Mouse (Mus musculus) lung, embryonic 14.5 days (tissue): ENCODE measurements around the gene Pacs2. TPM values are rescaled to one million over a fixed set of nuclear protein-coding genes. Genes with fewer than 3 reads are reported as not detected.

Source experiments
- ATAC-seq: fragments of 200-750 bp; cut with Nextera tagmentation; 2 replicates; pipeline ENCODE4 v1.8.0; 2017; ENCODE audit warnings: mild to moderate bottlenecking, moderate TSS enrichment, moderate library complexity; ENCODE audit not compliant: insufficient read depth
- DNase-seq: peaks from one replicate; pipeline ENCODE4 v3.0.0-alpha.2; 2015
- H3K27ac ChIP-seq: fragments of 300-500 bp; sonication (generic); 2 replicates; pipeline ENCODE4 v1.5.1; 2014; ENCODE audit warnings: low read depth, mild to moderate bottlenecking, moderate library complexity
- H3K27me3 ChIP-seq: fragments of 300-500 bp; sonication (generic); 2 replicates; pipeline ENCODE4 v1.6.1; 2014; ENCODE audit warnings: low read length, control low read depth; ENCODE audit not compliant: insufficient read depth
- H3K36me3 ChIP-seq: fragments of 300-500 bp; sonication (generic); 2 replicates; pipeline ENCODE4 v1.6.1; 2014; ENCODE audit warnings: control low read depth; ENCODE audit not compliant: insufficient read depth
- H3K4me1 ChIP-seq: fragments of 300-500 bp; sonication (generic); 2 replicates; pipeline ENCODE4 v1.6.1; 2014; ENCODE audit warnings: antibody characterized with exemption, control low read depth; ENCODE audit not compliant: insufficient read depth
- H3K4me2 ChIP-seq: fragments of 300-500 bp; sonication (generic); 2 replicates; pipeline ENCODE4 v1.6.1; 2014; ENCODE audit warnings: mild to moderate bottlenecking
- H3K4me3 ChIP-seq: fragments of 300-500 bp; sonication (generic); 2 replicates; pipeline ENCODE4 v1.5.1; 2014; ENCODE audit warnings: low read depth, low read length
- H3K9ac ChIP-seq: fragments of 300-500 bp; sonication (generic); 2 replicates; pipeline ENCODE4 v1.6.1; 2014
- H3K9me3 ChIP-seq: fragments of 300-500 bp; sonication (generic); 2 replicates; pipeline ENCODE4 v1.6.1; 2016; ENCODE audit warnings: low read depth, low read length, control low read depth
- CTCF ChIP-seq: IDR thresholded peaks from 2 replicates; pipeline ENCODE4 v1.5.1; 2016; ENCODE audit warnings: antibody characterized with exemption, low read depth
- WGBS: fragments of 180-500 bp; shearing (Covaris S2); extraction: QIAGEN DNeasy Blood & Tissue Kit; methylation state at CpG from one replicate; pipeline ENCODE4 v1.1.7; 2014; 5-methylcytosine and 5-hydroxymethylcytosine counted together
- polyA plus RNA-seq: library from polyadenylated mRNA; unstranded; fragments of >200 nt; fragmentation: Nextera tagmentation; extraction: Ambion mirVana; gene quantifications from 2 replicates; pipeline ENCODE4 v1.2.1, GENCODE M21; 2014

Pacs2 gene
- polyA plus RNA-seq, 1 experiment from 2014 or later = 15.6 TPM

DNA sequence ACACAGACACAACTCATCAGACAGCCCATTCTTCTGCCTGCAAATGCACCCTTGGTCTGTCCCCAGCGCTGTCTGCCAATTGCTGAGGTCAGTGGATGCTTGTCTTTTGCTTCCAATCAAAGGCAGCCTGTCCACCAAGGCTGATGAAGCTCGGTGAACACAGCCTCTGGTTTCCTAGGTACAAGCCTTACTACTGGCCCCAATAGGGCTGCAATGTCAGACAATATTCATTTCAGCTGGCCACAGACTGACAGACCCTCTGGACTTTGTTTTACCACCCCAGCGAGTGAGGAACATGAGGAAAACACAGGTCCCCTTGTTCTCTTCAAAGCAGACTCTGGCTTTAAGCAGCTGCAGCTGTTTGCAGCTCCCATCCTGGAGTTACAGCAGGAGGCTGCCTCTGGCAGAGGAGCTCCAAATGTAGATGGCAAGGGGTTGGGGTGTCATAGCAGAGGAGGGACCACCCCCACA lies 1.3 kb upstream of the Pacs2 start:
- WGBS = 70% methylated on average over 3 of the region's 3 CpGs
- TF ChIP-seq CTCF = no peak
- H3K4me3 ChIP-seq = no peak overlapping the region
- peak overlapping the region; percentile 84; the same call in 1 of the 2 replicates for H3K9ac ChIP-seq
- H3K36me3 ChIP-seq = no peaks in the 10 kb centered on the region
- H3K27ac ChIP-seq = peak overlapping the region; percentile 89
- peak overlapping the region; percentile 89 for H3K4me2 ChIP-seq
- H3K4me1 ChIP-seq = peaks cover 12% of the 10 kb centered on the region; the same call in 1 of the 2 replicates
- no peak for ATAC-seq
- no peak for DNase-seq
- no peaks in the 10 kb centered on the region for H3K27me3 ChIP-seq
- H3K9me3 ChIP-seq = no peaks in the 10 kb centered on the region

DNA sequence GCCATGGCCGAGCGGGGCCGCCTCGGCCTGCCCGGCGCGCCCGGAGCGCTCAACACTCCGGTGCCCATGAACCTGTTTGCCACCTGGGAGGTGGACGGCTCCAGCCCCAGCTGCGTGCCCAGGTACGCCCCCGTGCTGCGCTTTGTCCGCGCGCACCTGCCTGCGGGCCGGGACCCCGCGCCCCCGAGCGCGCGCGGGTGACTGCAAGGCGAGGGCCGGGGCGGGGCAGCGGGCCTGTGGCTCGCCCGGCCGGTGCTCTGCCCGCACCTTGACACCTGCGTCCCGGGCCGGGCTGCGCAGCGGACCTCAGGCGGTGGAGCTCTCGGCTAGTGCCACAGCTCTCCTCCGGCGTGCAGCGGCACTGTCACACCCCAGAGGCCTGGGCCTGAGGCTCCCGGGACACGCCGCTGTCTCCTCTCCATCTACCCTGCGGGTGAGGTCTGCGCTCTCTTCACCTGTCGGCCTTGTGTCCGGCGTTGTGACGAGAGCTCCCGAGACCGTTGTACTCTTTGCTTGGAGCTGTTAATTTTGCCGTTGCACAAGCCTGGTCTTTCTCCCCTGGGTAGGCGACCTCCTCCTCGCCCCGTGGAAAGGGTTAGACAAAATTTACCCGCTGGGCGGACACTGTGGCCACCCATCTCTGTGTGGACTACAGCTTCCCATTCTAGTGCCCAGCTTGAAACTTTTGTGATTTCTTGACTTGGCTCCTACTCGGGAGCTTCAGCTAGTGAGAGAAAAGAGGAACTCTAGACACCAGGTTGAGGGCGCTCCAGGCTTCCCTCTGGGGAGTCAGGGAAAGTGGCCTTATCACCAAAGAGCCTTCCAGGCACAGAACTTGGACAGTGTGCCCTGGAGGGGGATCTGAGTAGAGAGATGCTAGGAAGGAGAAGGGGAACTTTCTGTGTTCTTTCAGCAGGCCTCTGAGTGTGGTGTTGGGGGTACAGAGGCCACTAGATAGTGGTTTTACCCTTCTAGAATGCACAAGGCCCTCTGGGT lies 551 bp downstream of the Pacs2 start:
- TF ChIP-seq CTCF = no peak
- peak overlapping the region; percentile 89 for H3K4me2 ChIP-seq
- ATAC-seq (peak; percentile 38), DNase-seq (peak; percentile 54)
- no peaks in the 10 kb centered on the region for H3K9me3 ChIP-seq
- H3K4me3 ChIP-seq = peak overlapping the region; percentile 93
- peak overlapping the region; percentile 84 for H3K9ac ChIP-seq
- H3K27ac ChIP-seq = peak overlapping the region; percentile 65
- peaks cover 12% of the 10 kb centered on the region; the same call in 1 of the 2 replicates for H3K4me1 ChIP-seq
- H3K27me3 ChIP-seq = no peaks in the 10 kb centered on the region
- WGBS = 1% methylated on average over 53 of the region's 64 CpGs
- H3K36me3 ChIP-seq = no peaks in the 10 kb centered on the region

DNA sequence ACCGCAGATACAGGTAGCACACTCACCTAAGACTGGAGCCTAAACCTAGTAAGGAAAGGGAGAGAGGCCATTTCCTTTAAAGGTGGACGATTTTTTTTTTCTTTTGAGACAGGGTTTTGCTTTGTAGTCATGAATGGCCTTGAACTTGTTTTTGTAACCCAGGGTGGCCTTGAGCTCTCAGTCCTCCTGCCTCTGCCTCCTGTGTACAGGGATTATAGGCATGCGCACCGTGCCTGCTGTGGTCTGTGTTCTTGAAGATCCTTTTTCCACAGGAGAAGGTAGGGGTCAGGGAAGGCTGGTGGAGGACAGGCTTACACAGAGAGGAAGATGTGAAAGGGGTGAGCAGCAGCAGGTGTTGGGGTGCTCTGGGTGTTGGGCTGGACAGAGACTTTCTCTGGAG lies 1.6 kb downstream of the Pacs2 start:
- 71% methylated on average over 4 of the region's 4 CpGs for WGBS
- Histone ChIP-seq H3K9ac (peak overlapping the region; percentile 38; the same call in 1 of the 2 replicates), H3K27me3 (no peaks in the 10 kb centered on the region), H3K4me3 (no peak overlapping the region), H3K4me2 (peak overlapping the region; percentile 89), H3K27ac (no peak overlapping the region), H3K4me1 (peaks cover 12% of the 10 kb centered on the region; the same call in 1 of the 2 replicates), H3K36me3 (peaks cover 4% of the 10 kb centered on the region; the same call in 1 of the 2 replicates), H3K9me3 (no peaks in the 10 kb centered on the region)
- TF ChIP-seq CTCF = no peak
- no peak for ATAC-seq
- no peak for DNase-seq

DNA sequence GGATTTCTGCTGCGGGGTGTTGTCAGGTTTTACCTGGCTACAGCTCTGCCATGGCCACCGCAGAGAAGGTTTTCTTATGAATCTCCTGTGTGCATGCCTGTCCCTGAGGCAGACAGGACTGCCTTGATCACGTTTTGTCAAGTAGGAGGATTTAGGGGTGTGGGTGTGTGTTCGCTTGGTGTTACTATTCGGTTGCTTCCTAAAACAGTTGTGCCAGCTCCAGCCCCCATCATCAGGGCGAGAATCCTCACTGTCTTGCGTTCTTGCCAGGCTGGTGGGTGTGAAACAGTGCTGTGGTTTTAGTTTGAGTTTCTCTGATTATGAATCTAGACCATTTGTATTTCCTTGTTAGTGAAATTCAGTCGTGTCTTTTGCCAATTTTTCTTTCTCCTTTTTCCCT lies 2.7 kb downstream of the Pacs2 start:
- WGBS = 66% methylated on average over 8 of the region's 8 CpGs
- Histone ChIP-seq H3K27ac (no peak overlapping the region), H3K4me1 (peaks cover 12% of the 10 kb centered on the region; the same call in 1 of the 2 replicates), H3K9ac (no peak overlapping the region), H3K9me3 (no peaks in the 10 kb centered on the region), H3K4me3 (no peak overlapping the region), H3K36me3 (peaks cover 6% of the 10 kb centered on the region; the same call in 1 of the 2 replicates), H3K4me2 (no peak overlapping the region), H3K27me3 (no peaks in the 10 kb centered on the region)
- no peak for TF ChIP-seq CTCF
- no peak for ATAC-seq
- DNase-seq = no peak

DNA sequence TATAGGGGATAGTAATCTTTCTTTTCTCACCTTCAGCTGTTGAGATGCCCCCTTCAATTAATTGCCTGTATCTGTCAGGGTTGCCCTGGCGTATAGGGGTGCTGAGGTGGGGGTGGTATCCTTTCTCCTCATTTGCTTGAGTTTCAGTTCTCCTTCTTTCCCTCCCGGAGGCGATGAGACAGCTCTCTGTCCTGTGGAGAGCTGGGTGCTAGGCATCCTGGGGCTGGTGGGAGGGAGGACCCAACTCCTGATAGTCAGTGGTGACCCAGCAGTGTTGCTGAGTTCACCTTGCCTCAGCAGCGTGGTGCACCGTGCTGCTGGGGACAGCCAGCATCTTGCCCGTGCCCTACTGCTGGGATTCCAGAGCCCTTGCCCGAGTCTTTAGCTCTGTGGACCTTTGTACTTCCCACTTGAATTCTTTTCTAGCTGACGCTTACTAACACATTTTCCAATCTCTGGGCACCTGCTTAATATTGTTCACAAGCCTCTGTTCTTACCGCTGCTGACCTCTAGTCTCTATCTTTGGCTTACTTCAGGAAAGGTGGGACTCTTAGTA lies 3.2 kb downstream of the Pacs2 start:
- H3K27me3 ChIP-seq = no peaks in the 10 kb centered on the region
- ATAC-seq = no peak
- no peak overlapping the region for H3K4me3 ChIP-seq
- TF ChIP-seq CTCF = no peak
- H3K4me1 ChIP-seq = peaks cover 12% of the 10 kb centered on the region; the same call in 1 of the 2 replicates
- 72% methylated on average over 9 of the region's 9 CpGs for WGBS
- no peak overlapping the region for H3K4me2 ChIP-seq
- H3K9me3 ChIP-seq = no peaks in the 10 kb centered on the region
- no peak for DNase-seq
- peaks cover 6% of the 10 kb centered on the region; the same call in 1 of the 2 replicates for H3K36me3 ChIP-seq
- H3K27ac ChIP-seq = no peak overlapping the region
- no peak overlapping the region for H3K9ac ChIP-seq

DNA sequence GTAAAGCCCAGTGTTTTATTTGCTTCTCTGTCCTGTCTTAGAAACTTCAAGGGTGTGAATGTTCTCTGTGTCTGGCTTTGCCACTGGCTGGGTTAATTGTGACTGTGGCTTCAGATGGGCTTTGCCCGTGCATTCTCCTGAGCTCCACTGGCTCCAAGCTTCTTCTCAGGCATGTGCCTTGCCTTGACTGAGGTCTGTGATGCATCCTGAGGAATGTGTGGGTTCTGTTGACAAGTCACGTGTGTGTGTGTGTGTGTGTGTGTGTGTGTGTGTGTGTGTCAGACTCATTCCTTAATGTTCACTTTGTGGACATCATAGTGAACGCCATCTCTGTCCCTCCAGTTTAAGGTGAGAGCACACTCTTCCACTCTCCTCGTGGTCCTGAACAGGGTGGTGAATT lies 4.5 kb downstream of the Pacs2 start:
- TF ChIP-seq CTCF = no peak
- Histone ChIP-seq H3K4me1 (0 out of 2 replicates have a peak, but pooled peaks cover 8% of the 10 kb centered on the region), H3K4me3 (no peak overlapping the region), H3K9ac (no peak overlapping the region), H3K36me3 (peaks cover 6% of the 10 kb centered on the region; the same call in 1 of the 2 replicates), H3K9me3 (no peaks in the 10 kb centered on the region), H3K27me3 (no peaks in the 10 kb centered on the region), H3K4me2 (no peak overlapping the region), H3K27ac (no peak overlapping the region)
- ATAC-seq (no peak), DNase-seq (no peak)
- WGBS = 76% methylated on average over 4 of the region's 4 CpGs

DNA sequence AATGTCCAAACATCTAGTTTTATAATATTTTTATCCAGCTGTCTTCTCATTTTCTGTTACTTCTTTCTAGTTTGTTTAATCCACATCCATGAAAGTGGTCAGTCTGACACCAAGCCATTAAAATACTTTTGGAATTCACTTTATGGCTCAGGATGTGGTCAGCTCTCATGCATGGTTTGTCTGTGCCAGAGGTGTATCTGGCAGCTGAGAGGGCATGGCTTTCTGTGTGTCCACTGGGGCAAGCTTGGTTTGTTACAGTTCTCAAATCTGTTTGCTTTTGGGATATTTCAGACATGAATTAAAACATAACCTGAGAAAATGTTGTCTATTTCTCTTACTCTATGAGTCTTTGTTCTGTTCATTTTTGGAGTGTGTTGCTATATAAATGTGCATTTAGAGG lies 7.2 kb downstream of the Pacs2 start:
- H3K36me3 ChIP-seq = peaks cover 6% of the 10 kb centered on the region; the same call in 1 of the 2 replicates
- H3K9ac ChIP-seq = no peak overlapping the region
- no peak overlapping the region for H3K27ac ChIP-seq
- no peak for TF ChIP-seq CTCF
- no peaks in the 10 kb centered on the region for H3K4me1 ChIP-seq
- no peaks in the 10 kb centered on the region for H3K9me3 ChIP-seq
- DNase-seq = no peak
- H3K4me2 ChIP-seq = no peak overlapping the region
- no peak overlapping the region for H3K4me3 ChIP-seq
- no peaks in the 10 kb centered on the region for H3K27me3 ChIP-seq
- ATAC-seq = no peak
